Mouse (Mus musculus): ENCODE data around the gene Zfp61. TPM values are rescaled to one million over a fixed set of nuclear protein-coding genes. Genes with fewer than 3 reads are reported as not detected.
A peak's percentile ranks its signal among the peaks of the same experiment; 100 is the strongest.

Zfp61 gene
- polyA plus RNA-seq, 1 experiment from 2014 or later: 16.7 TPM

DNA sequence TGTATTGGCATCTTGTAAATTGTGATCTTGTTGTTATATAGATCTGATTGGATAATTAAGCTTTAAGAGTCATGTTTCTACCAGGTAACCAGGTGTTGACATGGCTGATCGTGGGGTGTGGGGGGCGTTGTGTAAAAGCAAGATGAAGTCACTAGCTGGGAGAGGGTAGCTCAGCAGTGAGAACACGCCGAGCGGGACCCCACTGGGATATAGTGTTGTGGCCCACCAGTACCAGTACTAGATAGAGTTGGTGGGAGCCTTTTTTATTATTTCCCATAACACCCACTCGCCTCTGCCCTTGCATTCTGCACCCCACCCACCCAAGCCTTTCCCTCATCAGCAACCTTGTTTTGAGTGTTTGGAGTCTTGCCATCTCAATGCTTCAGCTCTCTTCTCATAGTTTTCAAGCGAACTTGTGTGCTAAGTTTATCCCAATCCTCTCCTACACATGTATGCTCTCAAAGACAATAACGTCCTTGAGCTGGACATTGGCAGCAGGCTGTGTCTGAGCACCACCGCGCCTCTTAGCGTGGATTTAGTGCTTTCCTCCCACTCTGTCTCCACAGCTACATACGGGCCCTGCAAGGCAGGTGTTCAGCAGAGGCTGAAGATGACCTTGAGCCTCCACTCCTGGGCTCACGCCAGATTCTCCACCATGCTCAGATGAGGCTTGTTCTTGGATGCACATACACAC, 41.6 kb downstream of the Zfp61 start:
- TF ChIP-seq CTCF (IDR thresholded peaks at IDR 0.05) (no peak), EP300 (IDR thresholded peaks at IDR 0.05) (no peak)

DNA sequence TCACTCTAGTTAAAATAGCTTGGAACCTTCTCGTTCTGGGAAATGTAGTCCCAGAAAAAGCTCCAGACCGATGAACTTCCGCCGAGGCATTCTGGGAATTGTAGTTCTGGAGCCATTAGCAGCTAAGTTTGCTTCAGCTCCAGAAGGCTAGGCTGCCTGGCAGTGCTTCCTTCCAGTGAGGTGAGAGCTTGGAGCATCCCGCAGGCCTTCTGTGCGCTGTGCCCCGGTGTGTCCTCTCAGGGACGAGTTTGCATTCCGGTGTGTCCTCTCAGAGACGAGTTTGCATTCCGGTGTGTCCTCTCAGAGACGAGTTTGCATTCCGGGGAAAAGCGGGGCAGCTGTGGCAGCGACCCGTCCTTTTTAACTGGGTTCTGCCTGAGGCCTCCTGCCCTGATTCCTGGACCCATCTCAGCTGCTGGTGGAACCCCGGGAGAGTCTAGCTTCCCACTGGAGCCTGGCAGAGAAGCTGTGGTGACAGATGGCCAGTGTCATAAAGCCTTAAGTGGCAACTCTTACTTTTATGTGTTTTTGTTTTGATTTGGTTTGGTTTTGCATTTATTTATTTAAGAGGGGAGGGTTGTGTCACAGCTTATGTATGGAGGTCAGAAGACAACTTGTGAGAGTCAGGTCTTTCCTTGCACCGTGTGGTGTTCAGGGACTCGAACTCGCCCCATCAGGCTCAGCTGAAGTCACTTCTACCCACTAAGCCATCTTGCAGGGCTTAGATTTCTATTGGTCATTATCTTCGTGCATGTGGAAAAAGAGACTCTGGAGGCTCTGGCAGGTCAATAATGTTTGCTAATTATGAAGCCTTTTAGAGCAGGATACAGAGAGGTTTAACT, 46.2 kb downstream of the Zfp61 start, which contains the start of gene Zfp108:
Gene Zfp108 (plus strand): TSS at position 162 of the 842 bp plus-strand sequence.
- DNase-seq (ENCODE audit: low spot score) (peak; percentile 93), ATAC-seq (peak; percentile 96)
- Histone ChIP-seq H3K36me3 (ENCODE audit: insufficient read depth, low read length) (no peaks in the 10 kb centered on the region), H3K4me1 (ENCODE audit: insufficient read depth, low read depth, low read length) (no peaks in the 10 kb centered on the region; the same call in 1 of the 2 replicates), H3K4me2 (replicated peaks; ENCODE audit: low read depth, low read length) (peak within 1 kb of the TSS; percentile 65), H3K9ac (replicated peaks; ENCODE audit: low read depth) (peak within 1 kb of the TSS; percentile 60; the same call in 1 of the 2 replicates), H3K4me3 (ENCODE audit: low read depth, low read length) (peak within 1 kb of the TSS; percentile 48), H3K27me3 (replicated peaks; ENCODE audit: insufficient read depth, low read length) (no peaks in the 10 kb centered on the region), H3K27ac (ENCODE audit: low read length) (peak within 1 kb of the TSS; percentile 12; the same call in 1 of the 2 replicates), H3K9me3 (ENCODE audit: low read length) (no peaks in the 10 kb centered on the region)
- 19% methylated on average over 21 of the region's 21 CpGs for WGBS
- no peak for TF ChIP-seq CTCF (IDR thresholded peaks at IDR 0.05)
- TF ChIP-seq EP300 (IDR thresholded peaks at IDR 0.05): no peak

More for the DNA sequence above, 41.6 kb downstream of the Zfp61 start:
- no peaks in the 10 kb centered on the region for H3K27me3 ChIP-seq (replicated peaks; ENCODE audit: insufficient read depth, low read length)
- DNase-seq (ENCODE audit: low spot score) (no peak), ATAC-seq (no peak)
- no peak overlapping the region for H3K27ac ChIP-seq (ENCODE audit: low read length)
- H3K4me3 ChIP-seq (ENCODE audit: low read depth, low read length): no peak overlapping the region
- no peaks in the 10 kb centered on the region; the same call in 1 of the 2 replicates for H3K4me1 ChIP-seq (ENCODE audit: insufficient read depth, low read depth, low read length)
- peaks cover 13% of the 10 kb centered on the region; the same call in 1 of the 2 replicates for H3K36me3 ChIP-seq (ENCODE audit: insufficient read depth, low read length)
- WGBS: 85% methylated on average over 13 of the region's 13 CpGs
- H3K9ac ChIP-seq (replicated peaks; ENCODE audit: low read depth): no peak overlapping the region
- no peak overlapping the region for H3K4me2 ChIP-seq (replicated peaks; ENCODE audit: low read depth, low read length)
- H3K9me3 ChIP-seq (ENCODE audit: low read length): no peaks in the 10 kb centered on the region

DNA sequence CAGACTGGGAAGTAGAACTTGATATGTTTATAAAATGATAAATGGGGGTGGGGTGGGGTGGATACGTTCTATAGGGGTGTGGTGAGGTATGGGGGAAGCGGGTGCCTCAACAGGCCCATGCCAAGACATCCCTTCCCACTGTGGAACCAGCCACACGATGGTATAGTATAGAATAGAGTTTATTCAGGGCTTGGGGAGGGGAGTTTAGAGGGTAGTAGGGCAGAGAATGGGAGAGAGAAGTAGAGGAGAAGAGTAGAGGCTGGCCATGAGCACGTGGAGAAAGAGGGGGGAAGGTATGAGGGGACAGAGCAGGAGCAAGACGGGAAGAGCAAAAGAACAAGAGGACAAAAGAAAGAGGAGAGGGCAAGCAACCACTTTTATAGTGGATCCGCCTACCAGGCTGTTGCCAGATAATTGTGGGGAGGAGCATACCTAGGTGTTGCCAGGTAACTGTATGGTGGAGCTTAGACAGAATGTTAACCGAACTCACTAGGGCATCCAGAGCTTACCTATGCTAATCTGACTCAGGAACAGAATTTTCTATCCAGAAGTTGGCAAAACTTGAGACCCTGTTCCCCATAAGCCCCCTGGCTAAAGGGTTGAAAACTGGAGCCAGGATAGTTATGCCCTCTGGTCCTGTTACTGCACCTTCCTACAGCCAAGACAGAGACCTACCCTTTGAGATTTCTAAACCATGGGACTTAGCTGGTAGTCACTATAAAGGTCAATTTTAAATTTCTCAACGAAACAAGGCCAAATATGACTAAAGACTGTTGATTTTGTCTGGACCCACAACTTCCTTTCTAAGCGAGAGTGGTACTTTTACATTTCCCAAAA, 47.0 kb downstream of the Zfp61 start:
- Histone ChIP-seq H3K27ac (ENCODE audit: low read length) (no peak overlapping the region), H3K36me3 (ENCODE audit: insufficient read depth, low read length) (no peaks in the 10 kb centered on the region), H3K4me3 (ENCODE audit: low read depth, low read length) (peak overlapping the region; percentile 48), H3K9ac (replicated peaks; ENCODE audit: low read depth) (no peak overlapping the region), H3K4me2 (replicated peaks; ENCODE audit: low read depth, low read length) (peak overlapping the region; percentile 65), H3K4me1 (ENCODE audit: insufficient read depth, low read depth, low read length) (no peaks in the 10 kb centered on the region; the same call in 1 of the 2 replicates), H3K9me3 (ENCODE audit: low read length) (no peaks in the 10 kb centered on the region), H3K27me3 (replicated peaks; ENCODE audit: insufficient read depth, low read length) (no peaks in the 10 kb centered on the region)
- DNase-seq (ENCODE audit: low spot score): no peak
- TF ChIP-seq CTCF (IDR thresholded peaks at IDR 0.05): no peak
- TF ChIP-seq EP300 (IDR thresholded peaks at IDR 0.05): no peak
- 61% methylated on average over 9 of the region's 9 CpGs for WGBS
- ATAC-seq: peak; percentile 41

Small RNAs within 50 kb of the gene (microRNA-seq; reads per million reads assigned to microRNA genes)
- gene Gm27592: not detected

Other genes starting within 250 kb of the Zfp61 start
- not detected in 2 replicates for gene Vmn1r183, start 248.0 kb downstream of the Zfp61 start, polyA plus RNA-seq (2015; fragmentation: Nextera tagmentation; extraction: Ambion mirVana)
- 10.4 and 10.5 TPM in 2 replicates for gene Zfp180, start 219.3 kb downstream of the Zfp61 start, polyA plus RNA-seq (2015; fragmentation: Nextera tagmentation; extraction: Ambion mirVana)
- gene Zfp112, start 188.9 kb downstream of the Zfp61 start, polyA plus RNA-seq (2015; fragmentation: Nextera tagmentation; extraction: Ambion mirVana): 3.3 and 4.3 TPM in 2 replicates
- 10.2 and 11.5 TPM in 2 replicates for gene Zfp235, start 167.1 kb downstream of the Zfp61 start, polyA plus RNA-seq (2015; fragmentation: Nextera tagmentation; extraction: Ambion mirVana)
- 0.90 and 1.1 TPM in 2 replicates for gene Zfp114, start 126.2 kb downstream of the Zfp61 start, polyA plus RNA-seq (2015; fragmentation: Nextera tagmentation; extraction: Ambion mirVana)
- gene Zfp111, start 89.8 kb downstream of the Zfp61 start, polyA plus RNA-seq (2015; fragmentation: Nextera tagmentation; extraction: Ambion mirVana): 3.7 and 4.4 TPM in 2 replicates
- gene Zfp109, start 63.7 kb downstream of the Zfp61 start, polyA plus RNA-seq (2015; fragmentation: Nextera tagmentation; extraction: Ambion mirVana): 1.2 and 1.7 TPM in 2 replicates
- 2.2 and 2.4 TPM in 2 replicates for gene Zfp108, start 46.4 kb downstream of the Zfp61 start, polyA plus RNA-seq (2015; fragmentation: Nextera tagmentation; extraction: Ambion mirVana)
- 4.4 and 5.3 TPM in 2 replicates for gene Zfp93, start 30.8 kb downstream of the Zfp61 start, polyA plus RNA-seq (2015; fragmentation: Nextera tagmentation; extraction: Ambion mirVana)
- gene Zfp94, start 15.4 kb upstream of the Zfp61 start, polyA plus RNA-seq (2015; fragmentation: Nextera tagmentation; extraction: Ambion mirVana): 5.2 and 5.7 TPM in 2 replicates
- 0.27 TPM in 2 replicates for gene Tescl, start 32.7 kb upstream of the Zfp61 start, polyA plus RNA-seq (2015; fragmentation: Nextera tagmentation; extraction: Ambion mirVana)
- gene Lypd5, start 48.0 kb upstream of the Zfp61 start, polyA plus RNA-seq (2015; fragmentation: Nextera tagmentation; extraction: Ambion mirVana): not detected in 2 replicates
- 2.0 and 2.6 TPM in 2 replicates for gene Kcnn4, start 69.0 kb upstream of the Zfp61 start, polyA plus RNA-seq (2015; fragmentation: Nextera tagmentation; extraction: Ambion mirVana)
- 15.2 and 16.4 TPM in 2 replicates for gene Smg9, start 98.4 kb upstream of the Zfp61 start, polyA plus RNA-seq (2015; fragmentation: Nextera tagmentation; extraction: Ambion mirVana)
- 0.24 and 0.29 TPM in 2 replicates for gene Irgc1, start 151.1 kb upstream of the Zfp61 start, polyA plus RNA-seq (2015; fragmentation: Nextera tagmentation; extraction: Ambion mirVana)
- 65.8 and 72.0 TPM in 2 replicates for gene Plaur, start 161.3 kb upstream of the Zfp61 start, polyA plus RNA-seq (2015; fragmentation: Nextera tagmentation; extraction: Ambion mirVana)
- gene Cadm4, start 180.8 kb upstream of the Zfp61 start, polyA plus RNA-seq (2015; fragmentation: Nextera tagmentation; extraction: Ambion mirVana): 1.7 and 1.9 TPM in 2 replicates
- gene Zfp428, start 205.8 kb upstream of the Zfp61 start, polyA plus RNA-seq (2015; fragmentation: Nextera tagmentation; extraction: Ambion mirVana): 13.1 and 17.0 TPM in 2 replicates
- 0.06 and 0.10 TPM in 2 replicates for gene AC161166.1, start 211.2 kb upstream of the Zfp61 start, polyA plus RNA-seq (2015; fragmentation: Nextera tagmentation; extraction: Ambion mirVana)
- gene Irgq, start 229.5 kb upstream of the Zfp61 start, polyA plus RNA-seq (2015; fragmentation: Nextera tagmentation; extraction: Ambion mirVana): 3.5 and 4.0 TPM in 2 replicates
- 0.19 and 0.39 TPM in 2 replicates for gene Pinlyp, start 244.9 kb upstream of the Zfp61 start, polyA plus RNA-seq (2015; fragmentation: Nextera tagmentation; extraction: Ambion mirVana)
- 35.4 and 37.0 TPM in 2 replicates for gene Xrcc1, start 245.1 kb upstream of the Zfp61 start, polyA plus RNA-seq (2015; fragmentation: Nextera tagmentation; extraction: Ambion mirVana)